ENCODE assay signal across 29 mouse cellular contexts in the genomic region with DNA sequence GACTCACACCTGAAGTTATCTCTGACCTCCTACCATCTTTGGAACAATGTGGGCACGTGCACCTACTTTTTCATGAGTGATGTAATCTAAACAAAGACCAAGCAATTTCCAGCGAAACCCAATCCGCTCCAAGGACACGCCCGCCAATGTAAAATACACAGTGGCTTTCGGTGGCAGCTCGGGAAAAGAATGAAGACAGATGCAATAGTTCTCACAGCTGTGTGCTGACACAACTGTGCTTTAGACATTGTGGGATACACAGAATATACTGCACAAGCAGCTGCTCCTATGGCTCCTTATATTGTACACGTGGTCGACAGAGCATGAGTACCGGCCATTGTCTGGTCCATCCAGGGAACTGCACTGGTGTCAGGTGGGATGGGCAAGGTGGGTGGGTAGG.
DNase-seq lines count a peak whose midpoint lies in the region; ATAC-seq and TF ChIP-seq lines count a peak whose summit lies in the region.
"Had no signal": no experiment of that assay in that cellular context is flagged by ENCODE, and none has a peak within 500 bp of the region (broad histone marks: within the 10 kb centered on the region; RNA-seq: fewer than 3 reads in every experiment).

No protein-coding gene starts in this region.

- H3K36me3 ChIP-seq in forebrain, embryonic 10.5 days (replicated peaks) = no peaks in the 10 kb centered on the region
- no peaks in the 10 kb centered on the region for H3K36me3 ChIP-seq in forebrain, embryonic 13.5 days (ENCODE audit: poor library complexity, severe bottlenecking)
- H3K36me3 ChIP-seq in kidney, postnatal 0 days (ENCODE audit: insufficient read depth, low read length) = no peaks in the 10 kb centered on the region
- no peaks in the 10 kb centered on the region for H3K36me3 ChIP-seq in kidney, embryonic 15.5 days
- H3K36me3 ChIP-seq in intestine, embryonic 15.5 days = no peaks in the 10 kb centered on the region
- H3K36me3 ChIP-seq in stomach, embryonic 16.5 days (ENCODE audit: control insufficient read depth, insufficient read depth, low read length) = no peaks in the 10 kb centered on the region
- H3K36me3 ChIP-seq: forebrain, embryonic 12.5 days; heart, embryonic 10.5 days; heart, embryonic 15.5 days; liver, embryonic 12.5 days; neural tube, embryonic 12.5 days had no signal

- H3K4me3 ChIP-seq in forebrain, embryonic 10.5 days = no peak overlapping the region
- H3K4me3 ChIP-seq in forebrain, embryonic 13.5 days = no peak overlapping the region
- no peak overlapping the region for H3K4me3 ChIP-seq in kidney, postnatal 0 days (replicated peaks; ENCODE audit: low read depth, low read length)
- no peak overlapping the region for H3K4me3 ChIP-seq in kidney, embryonic 15.5 days (replicated peaks)
- H3K4me3 ChIP-seq in intestine, embryonic 15.5 days (replicated peaks) = no peak overlapping the region
- H3K4me3 ChIP-seq in stomach, embryonic 16.5 days (replicated peaks; ENCODE audit: low read length) = no peak overlapping the region
- H3K4me3 ChIP-seq: erythroblast, embryonic 14.5 days; forebrain, embryonic 12.5 days; heart, embryonic 10.5 days; heart, embryonic 15.5 days; liver, embryonic 12.5 days; neural tube, embryonic 12.5 days had no signal

- no peak for DNase-seq in forebrain, embryonic 10.5 days (ENCODE audit: extremely low spot score, low spot score)
- DNase-seq in kidney, postnatal 0 days (ENCODE audit: low spot score) = peak; percentile 19
- DNase-seq in cerebellum, postnatal 4 days (ENCODE audit: low spot score in 2 of 2) = no peak
- DNase-seq: adrenal gland, postnatal 14 days; cerebellum, adult 11-12 months; cerebellum, postnatal 10 days; gastrocnemius, postnatal 25 days; heart, adult 11 months; kidney, postnatal 4 days; liver, postnatal 0 days; lung, postnatal 36 days; right cerebral cortex, adult 18-20 months; spleen, adult 18-20 months; thymus, postnatal 4 days had no signal

- H3K9me3 ChIP-seq in forebrain, embryonic 10.5 days = no peaks in the 10 kb centered on the region
- H3K9me3 ChIP-seq in forebrain, embryonic 13.5 days (replicated peaks) = no peaks in the 10 kb centered on the region
- no peaks in the 10 kb centered on the region for H3K9me3 ChIP-seq in kidney, postnatal 0 days (replicated peaks; ENCODE audit: low read length)
- no peaks in the 10 kb centered on the region for H3K9me3 ChIP-seq in kidney, embryonic 15.5 days (replicated peaks)
- H3K9me3 ChIP-seq in intestine, embryonic 15.5 days = no peaks in the 10 kb centered on the region
- H3K9me3 ChIP-seq in stomach, embryonic 16.5 days (replicated peaks; ENCODE audit: control insufficient read depth, low read length) = no peaks in the 10 kb centered on the region
- H3K9me3 ChIP-seq: forebrain, embryonic 12.5 days; heart, embryonic 10.5 days; heart, embryonic 15.5 days; liver, embryonic 12.5 days; neural tube, embryonic 12.5 days had no signal

- ATAC-seq in forebrain, embryonic 13.5 days = no peak
- no peak for ATAC-seq in kidney, postnatal 0 days (replicated peaks; ENCODE audit: low FRiP score, low read depth)
- ATAC-seq in kidney, embryonic 15.5 days (replicated peaks; ENCODE audit: low FRiP score) = no peak
- peak; percentile 61; the same call in 1 of the 2 replicates for ATAC-seq in intestine, embryonic 15.5 days
- peak; percentile 35; the same call in 1 of the 2 replicates for ATAC-seq in stomach, embryonic 16.5 days (ENCODE audit: insufficient read depth, low FRiP score)
- ATAC-seq: inflammation-experienced regulatory T-cells, adult 6 months; liver, embryonic 12.5 days; liver, postnatal 0 days; midbrain, embryonic 16.5 days; Patski had no signal

- WGBS in forebrain, embryonic 10.5 days = 85% methylated on average over 10 of the region's 10 CpGs
- 83% methylated on average over 10 of the region's 10 CpGs for WGBS in forebrain, embryonic 13.5 days
- 54% methylated on average over 10 of the region's 10 CpGs for WGBS in kidney, postnatal 0 days
- WGBS in kidney, embryonic 15.5 days = 46% methylated on average over 10 of the region's 10 CpGs
- WGBS in intestine, embryonic 15.5 days = 47% methylated on average over 10 of the region's 10 CpGs
- whole genome bisulfite sequencing in stomach, embryonic 16.5 days = 29% methylated on average over 10 of the region's 10 CpGs

- H3K4me1 ChIP-seq in forebrain, embryonic 10.5 days = peaks cover 36% of the 10 kb centered on the region
- H3K4me1 ChIP-seq in forebrain, embryonic 13.5 days = peaks cover 10% of the 10 kb centered on the region
- H3K4me1 ChIP-seq in kidney, postnatal 0 days (replicated peaks; ENCODE audit: insufficient read depth, low read length) = no peaks in the 10 kb centered on the region
- peaks cover 22% of the 10 kb centered on the region for H3K4me1 ChIP-seq in kidney, embryonic 15.5 days
- peaks cover 2% of the 10 kb centered on the region for H3K4me1 ChIP-seq in intestine, embryonic 15.5 days (replicated peaks)
- H3K4me1 ChIP-seq in stomach, embryonic 16.5 days (ENCODE audit: control insufficient read depth, insufficient read depth, low read length) = peaks cover 18% of the 10 kb centered on the region
- H3K4me1 ChIP-seq: liver, embryonic 12.5 days had no signal

- no peak overlapping the region for H3K4me2 ChIP-seq in forebrain, embryonic 13.5 days
- H3K4me2 ChIP-seq in kidney, postnatal 0 days (ENCODE audit: low read length) = no peak overlapping the region
- H3K4me2 ChIP-seq in kidney, embryonic 15.5 days = no peak overlapping the region
- no peak overlapping the region for H3K4me2 ChIP-seq in intestine, embryonic 15.5 days (replicated peaks)
- H3K4me2 ChIP-seq in stomach, embryonic 16.5 days (ENCODE audit: low read depth, low read length) = no peak overlapping the region
- H3K4me2 ChIP-seq: forebrain, embryonic 12.5 days; heart, embryonic 15.5 days; hindbrain, embryonic 14.5 days; liver, embryonic 12.5 days; midbrain, embryonic 11.5 days; neural tube, embryonic 12.5 days had no signal

- no peak for TF ChIP-seq CTCF in kidney, postnatal 0 days (IDR thresholded peaks at IDR 0.05; ENCODE audit: low read depth)

- H3K27ac ChIP-seq in forebrain, embryonic 10.5 days = peak overlapping the region; percentile 58; the same call in 1 of the 2 replicates
- no peak overlapping the region for H3K27ac ChIP-seq in forebrain, embryonic 13.5 days
- no peak overlapping the region for H3K27ac ChIP-seq in kidney, postnatal 0 days
- no peak overlapping the region for H3K27ac ChIP-seq in kidney, embryonic 15.5 days
- no peak overlapping the region for H3K27ac ChIP-seq in intestine, embryonic 15.5 days
- peak overlapping the region; percentile 39; the same call in 1 of the 2 replicates for H3K27ac ChIP-seq in stomach, embryonic 16.5 days (ENCODE audit: low read length)
- H3K27ac ChIP-seq: forebrain, embryonic 12.5 days; heart, embryonic 10.5 days; heart, embryonic 15.5 days; hindbrain, embryonic 14.5 days; liver, embryonic 12.5 days; neural tube, embryonic 12.5 days had no signal

- no peak overlapping the region for H3K9ac ChIP-seq in forebrain, embryonic 13.5 days
- no peak overlapping the region for H3K9ac ChIP-seq in kidney, postnatal 0 days (ENCODE audit: low read depth, low read length)
- no peak overlapping the region for H3K9ac ChIP-seq in kidney, embryonic 15.5 days
- no peak overlapping the region for H3K9ac ChIP-seq in intestine, embryonic 15.5 days
- H3K9ac ChIP-seq in stomach, embryonic 16.5 days (ENCODE audit: low read length) = no peak overlapping the region
- H3K9ac ChIP-seq: forebrain, embryonic 12.5 days; heart, embryonic 15.5 days; hindbrain, embryonic 14.5 days; liver, embryonic 12.5 days; liver, postnatal 0 days; neural tube, embryonic 12.5 days had no signal

- no peaks in the 10 kb centered on the region for H3K27me3 ChIP-seq in forebrain, embryonic 10.5 days (ENCODE audit: poor library complexity, severe bottlenecking)
- H3K27me3 ChIP-seq in forebrain, embryonic 13.5 days = no peaks in the 10 kb centered on the region
- H3K27me3 ChIP-seq in kidney, postnatal 0 days (ENCODE audit: insufficient read depth, low read length) = no peaks in the 10 kb centered on the region
- 0 out of 2 replicates have a peak, but pooled peaks cover under 1% of the 10 kb centered on the region for H3K27me3 ChIP-seq in kidney, embryonic 15.5 days
- no peaks in the 10 kb centered on the region for H3K27me3 ChIP-seq in intestine, embryonic 15.5 days (replicated peaks)
- H3K27me3 ChIP-seq in stomach, embryonic 16.5 days (ENCODE audit: control insufficient read depth, insufficient read depth, low read length) = no peaks in the 10 kb centered on the region
- H3K27me3 ChIP-seq: heart, embryonic 15.5 days; liver, embryonic 12.5 days; neural tube, embryonic 12.5 days had no signal

Comparison
In these comparisons a context has a peak if more than half of its experiments do, and no peak if none do; other contexts are left out.
1. H3K27ac ChIP-seq: peak in forebrain, embryonic 10.5 days (single experiment) and stomach, embryonic 16.5 days (single experiment); none in forebrain, embryonic 13.5 days (single experiment), kidney, postnatal 0 days (single experiment), kidney, embryonic 15.5 days (single experiment) and intestine, embryonic 15.5 days (single experiment).
2. ATAC-seq: peak in intestine, embryonic 15.5 days (single experiment) and stomach, embryonic 16.5 days (single experiment); none in forebrain, embryonic 13.5 days (single experiment), kidney, postnatal 0 days (single experiment) and kidney, embryonic 15.5 days (single experiment).